Mouse (Mus musculus) CH12.LX (cell line): ENCODE measurements at regions not wholly inside any gene's neighbourhood (a gene's known extent, or its start where the extent isn't known, plus 50 kb on each side); places are given as distances from the start of the nearest gene placed in this dataset.

Experiments used
- DNase-seq: peaks from one replicate; pipeline ENCODE4 v3.0.0-alpha.2; 2013; ENCODE audit errors: extremely low read depth
- H3K27ac ChIP-seq: 2 replicates; pipeline ENCODE4 v1.5.1; 2012; ENCODE audit warnings: low read depth, mild to moderate bottlenecking, control low read depth, moderate library complexity; ENCODE audit not compliant: insufficient read depth
- H3K27me3 ChIP-seq: replicated peaks from 2 replicates; pipeline ENCODE3; 2012; ENCODE audit warnings: inconsistent platforms
- H3K36me3 ChIP-seq, 2 experiments: replicated peaks in 1 of 2; 2 replicates each; pipeline versions ENCODE3 to v1.6.1; 2012; ENCODE audit warnings: inconsistent platforms in 1 of 2, low read length in 1 of 2, mild to moderate bottlenecking in 1 of 2, mixed read lengths in 1 of 2, moderate library complexity in 1 of 2; ENCODE audit not compliant: control insufficient read depth in 1 of 2, insufficient read depth in 1 of 2
- H3K4me1 ChIP-seq, 2 experiments: 2 replicates each; pipeline ENCODE4 v1.6.1; 2012; ENCODE audit warnings: inconsistent platforms in 1 of 2, moderate library complexity in 1 of 2; ENCODE audit not compliant: insufficient read depth in 2 of 2, control insufficient read depth in 1 of 2
- H3K4me2 ChIP-seq: 2 replicates; pipeline ENCODE4 v1.6.1; 2012; ENCODE audit warnings: low read depth, mild to moderate bottlenecking, control low read depth; ENCODE audit not compliant: poor library complexity, insufficient read depth, severe bottlenecking
- H3K4me3 ChIP-seq, 3 experiments: fragments of 150-350 bp in 1 of 3; sonication (generic) in 1 of 3; replicated peaks in 1 of 3; 2 replicates each; pipeline versions ENCODE3 to v1.5.1; 2011 to 2012; ENCODE audit warnings: low read depth in 2 of 3, low read length in 2 of 3, mild to moderate bottlenecking in 2 of 3, moderate library complexity in 2 of 3, control low read depth in 1 of 3, improper control_type of control experiment in 1 of 3, inconsistent platforms in 1 of 3, mixed read lengths in 1 of 3; ENCODE audit not compliant: poor library complexity in 1 of 3
- H3K79me2 ChIP-seq: replicated peaks from 2 replicates; pipeline ENCODE4 v1.6.1; 2012; ENCODE audit warnings: mild to moderate bottlenecking, moderate library complexity; ENCODE audit not compliant: control insufficient read depth, poor library complexity, insufficient read depth, severe bottlenecking; ENCODE audit errors: extremely low read depth
- H3K9ac ChIP-seq: 2 replicates; pipeline ENCODE4 v1.6.1; 2012; ENCODE audit warnings: low read depth, mild to moderate bottlenecking, control low read depth, moderate library complexity; ENCODE audit not compliant: insufficient read depth
- H3K9me3 ChIP-seq: replicated peaks from 2 replicates; pipeline ENCODE3; 2012; ENCODE audit warnings: low read length, inconsistent platforms, mixed read lengths
- E2F4 ChIP-seq: IDR thresholded peaks from 2 replicates; pipeline ENCODE4 v1.6.1; 2011; ENCODE audit warnings: low read depth, low read length, improper control_type of control experiment; ENCODE audit not compliant: insufficient replicate concordance
- ETS1 ChIP-seq: conservative IDR thresholded peaks from 2 replicates; pipeline ENCODE4 v1.6.1; 2012; ENCODE audit warnings: low read depth, mild to moderate bottlenecking, inconsistent platforms, low read length, improper control_type of control experiment, moderate library complexity
- HCFC1 ChIP-seq: IDR thresholded peaks from 2 replicates; pipeline ENCODE4 v1.6.1; 2012; ENCODE audit warnings: low read depth, mild to moderate bottlenecking, inconsistent platforms, low read length, improper control_type of control experiment
- MAZ ChIP-seq: IDR thresholded peaks from 2 replicates; pipeline ENCODE4 v1.6.1; 2012; ENCODE audit warnings: low read depth, mild to moderate bottlenecking, inconsistent platforms, low read length, improper control_type of control experiment, moderate library complexity
- SIN3A ChIP-seq: IDR thresholded peaks from 2 replicates; pipeline ENCODE4 v1.6.1; 2012; ENCODE audit warnings: low read length, improper control_type of control experiment, inconsistent platforms
- TCF12 ChIP-seq: IDR thresholded peaks from 2 replicates; pipeline ENCODE4 v1.6.1; 2014; ENCODE audit warnings: low read depth, mild to moderate bottlenecking, inconsistent platforms, low read length, improper control_type of control experiment
- UBTF ChIP-seq: IDR thresholded peaks from 2 replicates; pipeline ENCODE4 v1.6.1; 2012; ENCODE audit warnings: low read depth, mild to moderate bottlenecking, inconsistent platforms, low read length, improper control_type of control experiment, moderate library complexity
- dilution Hi-C: fragments of 300-500 bp; cut with MboI; formaldehyde crosslinking; loops from 2 replicates; pipeline ENCODE4 v1.14.3; 2020; ENCODE audit warnings: low sequenced_read_pairs; ENCODE audit not compliant: extremely low pct_unique_long_range_greater_than_20kb, extremely low pct_ligation_motif_present
- in situ Hi-C: fragments of 300-500 bp; cut with MboI; formaldehyde crosslinking; loops from 3 replicates; pipeline ENCODE4 v1.14.3; 2019; ENCODE audit warnings: low sequenced_read_pairs, low pct_ligation_motif_present, low pct_unique_long_range_greater_than_20kb, mixed read lengths

DNA sequence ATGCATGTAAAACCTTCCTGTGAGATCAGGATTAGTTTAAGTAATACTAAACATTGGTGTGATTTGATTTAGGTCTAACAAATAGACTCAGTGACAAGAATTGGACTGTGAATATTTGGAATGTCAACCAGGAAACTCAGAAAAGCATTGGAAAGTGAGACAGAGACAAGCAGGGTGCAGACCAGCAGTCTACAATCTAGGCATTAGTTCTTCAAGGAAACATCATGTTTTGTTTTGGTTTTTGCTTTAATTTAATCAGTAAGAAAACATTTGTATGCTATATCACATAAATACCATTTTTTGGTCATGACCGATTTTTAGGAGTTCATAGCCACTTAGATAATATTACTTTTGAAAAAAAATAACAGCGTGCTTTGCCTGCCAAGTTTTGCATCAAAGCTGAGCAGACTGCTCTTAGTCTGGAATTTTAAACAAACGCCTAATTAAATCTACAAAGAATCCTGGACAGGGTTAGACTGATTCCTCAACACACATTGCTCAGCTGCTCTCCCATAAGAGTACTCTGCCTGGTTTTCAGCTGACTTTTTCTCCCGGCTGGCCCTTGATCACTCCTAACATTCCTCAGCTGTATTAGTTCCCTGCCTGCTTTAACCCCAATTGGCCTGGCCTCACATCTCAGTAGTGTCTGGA is 396.5 kb upstream of the Kcnh7 start:
- H3K27ac ChIP-seq: no peak overlapping the region
- no peak overlapping the region for H3K9ac ChIP-seq
- H3K27me3 ChIP-seq: no peaks in the 10 kb centered on the region
- H3K4me3 ChIP-seq: no peak overlapping the region
- H3K79me2 ChIP-seq: no peaks in the 10 kb centered on the region
- no peak for DNase-seq
- H3K4me1 ChIP-seq: no peaks in the 10 kb centered on the region
- dilution Hi-C loops (no loop called here), in situ Hi-C loops (no loop called here)
- no peaks in the 10 kb centered on the region for H3K9me3 ChIP-seq
- no peak overlapping the region for H3K4me2 ChIP-seq
- TF ChIP-seq UBTF (no peak), SIN3A (no peak), MAZ (no peak), HCFC1 (no peak), ETS1 (no peak)
- no peaks in the 10 kb centered on the region for H3K36me3 ChIP-seq

DNA sequence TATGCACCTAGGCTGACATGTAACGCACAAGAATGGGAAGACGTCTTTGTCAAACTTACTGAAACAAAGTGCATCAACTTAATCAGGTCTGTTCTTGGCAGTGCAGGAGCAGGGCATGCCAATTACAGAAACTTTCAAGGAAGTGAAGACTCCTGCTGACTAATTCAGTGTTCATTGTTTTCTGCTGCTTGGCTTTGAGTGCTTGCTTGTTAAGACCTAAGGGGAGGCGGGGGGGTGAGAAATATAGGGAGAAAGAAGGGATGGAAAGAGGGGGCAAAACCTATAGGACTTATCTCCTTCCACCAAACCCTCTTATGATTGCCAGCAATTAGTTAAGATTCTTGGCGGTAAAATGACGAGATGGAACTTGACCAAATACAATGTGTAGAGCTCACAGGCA is 391.1 kb upstream of the Kcnh7 start:
- H3K27me3 ChIP-seq: no peaks in the 10 kb centered on the region
- no peaks in the 10 kb centered on the region for H3K9me3 ChIP-seq
- H3K27ac ChIP-seq: no peak overlapping the region
- TF ChIP-seq HCFC1 (no peak), E2F4 (no peak)
- TF ChIP-seq, all 38 proteins: peak for 0
- dilution Hi-C loops (no loop called here), in situ Hi-C loops (no loop called here)
- no peaks in the 10 kb centered on the region for H3K4me1 ChIP-seq
- H3K36me3 ChIP-seq: no peaks in the 10 kb centered on the region
- H3K4me2 ChIP-seq: no peak overlapping the region
- no peak overlapping the region for H3K4me3 ChIP-seq
- DNase-seq: no peak
- H3K9ac ChIP-seq: no peak overlapping the region
- no peaks in the 10 kb centered on the region for H3K79me2 ChIP-seq

DNA sequence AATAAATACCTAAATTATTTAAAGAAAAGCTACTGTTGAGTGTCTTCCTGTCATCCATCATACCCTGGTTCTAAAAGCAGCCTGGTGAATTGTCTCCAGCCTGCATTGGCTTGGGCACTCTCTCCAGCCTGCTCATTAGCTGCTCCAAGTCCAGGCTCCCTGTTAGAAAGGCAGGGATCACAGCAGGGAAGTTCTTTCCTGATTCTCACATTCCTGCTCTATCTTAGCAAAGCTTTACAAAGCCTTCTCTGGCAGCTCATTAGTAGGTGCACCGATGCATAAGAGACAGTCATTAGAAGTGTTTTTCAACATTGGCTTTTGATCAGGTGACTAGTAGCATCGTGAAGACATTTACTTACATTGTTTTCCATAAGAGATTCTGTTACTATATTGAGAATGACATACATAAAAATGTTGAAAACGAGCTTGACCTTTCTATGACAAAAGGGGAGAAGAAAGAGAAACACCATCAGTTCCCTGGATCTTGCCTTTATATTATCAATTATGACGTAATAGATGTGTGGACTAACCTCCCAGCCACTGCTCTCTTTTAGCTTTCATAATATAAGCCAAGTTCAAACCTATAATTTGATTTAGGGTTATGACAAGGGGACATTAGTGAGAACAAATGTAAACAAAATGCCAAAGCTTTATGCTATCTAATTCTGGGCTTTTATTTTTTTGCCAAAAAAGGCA is 390.1 kb upstream of the Kcnh7 start:
- DNase-seq: no peak
- Histone ChIP-seq H3K27ac (no peak overlapping the region), H3K27me3 (no peaks in the 10 kb centered on the region), H3K79me2 (no peaks in the 10 kb centered on the region), H3K4me3 (no peak overlapping the region), H3K4me1 (no peaks in the 10 kb centered on the region), H3K9ac (no peak overlapping the region), H3K36me3 (no peaks in the 10 kb centered on the region), H3K4me2 (no peak overlapping the region), H3K9me3 (no peaks in the 10 kb centered on the region)
- TF ChIP-seq TCF12: no peak
- dilution Hi-C loops: no loop called here
- in situ Hi-C loops: no loop called here
